Mouse (Mus musculus): ENCODE measurements around the gene Prdm15.

The Prdm15 gene

DNA sequence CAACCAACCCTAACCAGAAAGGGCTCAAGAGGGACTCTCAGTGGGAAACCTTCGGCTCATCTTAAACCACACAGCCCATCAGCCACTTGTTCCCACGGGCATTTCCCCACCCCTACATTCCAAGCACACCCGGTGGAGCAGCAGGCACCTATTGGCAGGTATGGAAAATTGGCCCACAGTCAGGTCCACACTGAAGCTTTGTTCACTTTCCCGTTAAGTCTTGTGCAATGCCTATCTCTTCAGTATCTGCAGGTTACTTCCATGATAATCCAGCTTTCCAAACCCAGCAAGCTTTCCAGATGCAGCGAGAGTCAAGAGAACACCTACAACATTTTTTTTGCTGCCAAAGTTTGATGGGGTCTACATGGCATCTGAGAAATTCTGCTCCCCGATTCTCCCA is 103.2 kb downstream of the Prdm15 start:
- DNase-seq (ENCODE audit: low read depth): no peak

Data from naive thymus-derived CD4-positive, alpha-beta T cell, adult 2 months (primary cell).